Mouse (Mus musculus) lung, postnatal 0 days (tissue): ENCODE measurements around the gene Mtfp1. TPM values are rescaled to one million over a fixed set of nuclear protein-coding genes. Genes with fewer than 3 reads are reported as not detected.

Experiments used
- ATAC-seq: fragments of 200-750 bp; cut with Nextera tagmentation; 2 replicates; pipeline ENCODE4 v1.8.0; 2017; ENCODE audit warnings: moderate library complexity
- DNase-seq: peaks from one replicate; pipeline ENCODE4 v3.0.0-alpha.2; 2016; ENCODE audit warnings: low spot score
- H3K27ac ChIP-seq: fragments of 300-500 bp; sonication (generic); 2 replicates; pipeline ENCODE4 v1.5.1; 2014; ENCODE audit warnings: antibody characterized with exemption, mild to moderate bottlenecking, low read length, mixed read lengths
- H3K27me3 ChIP-seq: fragments of 300-500 bp; sonication (generic); replicated peaks from 2 replicates; pipeline ENCODE4 v1.6.1; 2014; ENCODE audit warnings: low read length, mixed read lengths; ENCODE audit not compliant: insufficient read depth
- H3K36me3 ChIP-seq: fragments of 300-500 bp; sonication (generic); 2 replicates; pipeline ENCODE4 v1.6.1; 2014; ENCODE audit warnings: low read length, mixed read lengths; ENCODE audit not compliant: insufficient read depth
- H3K4me1 ChIP-seq: fragments of 300-500 bp; sonication (generic); 2 replicates; pipeline ENCODE4 v1.6.1; 2014; ENCODE audit warnings: antibody characterized with exemption, low read depth, low read length, mixed read lengths; ENCODE audit not compliant: insufficient read depth
- H3K4me2 ChIP-seq: fragments of 300-500 bp; sonication (generic); replicated peaks from 2 replicates; pipeline ENCODE4 v1.6.1; 2014; ENCODE audit warnings: low read depth, mild to moderate bottlenecking, low read length, moderate library complexity, mixed read lengths
- H3K4me3 ChIP-seq: fragments of 300-500 bp; sonication (generic); 2 replicates; pipeline ENCODE4 v1.5.1; 2014; ENCODE audit warnings: low read depth, low read length
- H3K9ac ChIP-seq: fragments of 300-500 bp; sonication (generic); replicated peaks from 2 replicates; pipeline ENCODE4 v1.6.1; 2014; ENCODE audit warnings: low read depth, mild to moderate bottlenecking
- H3K9me3 ChIP-seq: fragments of 300-500 bp; sonication (generic); 2 replicates; pipeline ENCODE4 v1.6.1; 2016; ENCODE audit warnings: low read length, mixed read lengths
- CTCF ChIP-seq: IDR thresholded peaks from 2 replicates; pipeline ENCODE4 v1.5.1; 2016; ENCODE audit warnings: antibody characterized with exemption, mild to moderate bottlenecking
- EP300 ChIP-seq: IDR thresholded peaks from 2 replicates; pipeline ENCODE4 v1.6.1; 2016; ENCODE audit warnings: antibody characterized with exemption, mild to moderate bottlenecking, control low read depth
- WGBS: fragments of 180-500 bp; shearing (Covaris S2); extraction: QIAGEN DNeasy Blood & Tissue Kit; methylation state at CpG from one replicate; pipeline ENCODE4 v1.1.7; 2014; 5-methylcytosine and 5-hydroxymethylcytosine counted together
- microRNA-seq: library from miRNA; unstranded; fragments of <30 nt; microRNA quantifications from one replicate; pipeline ENCODE4, GENCODE M21; 2016
- polyA plus RNA-seq: library from polyadenylated mRNA; unstranded; fragments of >200 nt; fragmentation: Nextera tagmentation; extraction: Ambion mirVana; gene quantifications from 2 replicates; pipeline ENCODE4 v1.2.1, GENCODE M21; 2015

The Mtfp1 gene
- polyA plus RNA-seq, 1 experiment from 2014 or later = 6.5 TPM

GRCm38 (mm10) chr11:4043081-4043480 is 52.2 kb downstream of the Mtfp1 start:
- Histone ChIP-seq H3K27me3 (no peaks in the 10 kb centered on the region), H3K36me3 (no peaks in the 10 kb centered on the region), H3K9me3 (no peaks in the 10 kb centered on the region), H3K4me1 (no peaks in the 10 kb centered on the region), H3K4me3 (no peak overlapping the region), H3K4me2 (no peak overlapping the region), H3K9ac (no peak overlapping the region), H3K27ac (no peak overlapping the region)
- ATAC-seq (no peak), DNase-seq (no peak)
- TF ChIP-seq EP300 (no peak), CTCF (no peak)
- WGBS = 91% methylated on average over 7 of the region's 7 CpGs

Small RNA genes within 50 kb of the gene (microRNA-seq; reads per million reads assigned to microRNA genes)
- gene Mir3060 = 1.7 reads per million

Other genes with a start within 250 kb of the Mtfp1 start
- 0.11 and 0.17 TPM in 2 replicates for gene Osbp2, start 231.5 kb downstream of the Mtfp1 start, polyA plus RNA-seq
- gene 4921536K21Rik, start 200.3 kb downstream of the Mtfp1 start, polyA plus RNA-seq = 0.23 and 0.31 TPM in 2 replicates
- 8.3 and 9.3 TPM in 2 replicates for gene Dusp18, start 200.2 kb downstream of the Mtfp1 start, polyA plus RNA-seq
- 8.6 and 10.3 TPM in 2 replicates for gene Slc35e4, start 180.8 kb downstream of the Mtfp1 start, polyA plus RNA-seq
- 152 and 170 TPM in 2 replicates for gene Tcn2, start 163.3 kb downstream of the Mtfp1 start, polyA plus RNA-seq
- gene Pes1, start 131.5 kb downstream of the Mtfp1 start, polyA plus RNA-seq = 34.2 and 38.3 TPM in 2 replicates
- gene 4930556J24Rik, start 118.7 kb downstream of the Mtfp1 start, polyA plus RNA-seq = not detected in 2 replicates
- 20.5 and 21.1 TPM in 2 replicates for gene Gal3st1, start 111.8 kb downstream of the Mtfp1 start, polyA plus RNA-seq
- 28.0 and 35.9 TPM in 2 replicates for gene Sec14l4, start 64.0 kb downstream of the Mtfp1 start, polyA plus RNA-seq
- gene Sec14l3, start 30.6 kb downstream of the Mtfp1 start, polyA plus RNA-seq = 529 and 716 TPM in 2 replicates
- gene Sec14l2, start 28.0 kb upstream of the Mtfp1 start, polyA plus RNA-seq = 6.5 and 7.6 TPM in 2 replicates
- gene Rnf215, start 39.8 kb upstream of the Mtfp1 start, polyA plus RNA-seq = 57.8 and 59.0 TPM in 2 replicates
- gene Ccdc157, start 64.8 kb upstream of the Mtfp1 start, polyA plus RNA-seq = 7.3 and 8.2 TPM in 2 replicates
- 12.6 and 13.4 TPM in 2 replicates for gene Sf3a1, start 64.9 kb upstream of the Mtfp1 start, polyA plus RNA-seq
- 41.7 and 43.8 TPM in 2 replicates for gene Tbc1d10a, start 91.3 kb upstream of the Mtfp1 start, polyA plus RNA-seq
- gene Castor1, start 122.8 kb upstream of the Mtfp1 start, polyA plus RNA-seq = 16.5 and 17.8 TPM in 2 replicates
- gene Osm, start 141.0 kb upstream of the Mtfp1 start, polyA plus RNA-seq = 0.69 and 1.3 TPM in 2 replicates
- gene Lif, start 162.1 kb upstream of the Mtfp1 start, polyA plus RNA-seq = 0.57 and 0.94 TPM in 2 replicates